Mouse (Mus musculus) c-Kit-positive CD71-positive TER-119-negative erythroid progenitor cells, embryonic 14.5 days (primary cell): Measurements from ENCODE around the gene Spin2e.
"Not testable (repeated sequence)": the region's sequence is repeated elsewhere in the genome, so short reads cannot be mapped to it uniquely, and the experiment has no call there.

Experiments
- DNase-seq: peaks from one replicate; pipeline ENCODE4 v3.0.0-alpha.2; 2013; ENCODE audit warnings: low read depth

The Spin2e gene

DNA sequence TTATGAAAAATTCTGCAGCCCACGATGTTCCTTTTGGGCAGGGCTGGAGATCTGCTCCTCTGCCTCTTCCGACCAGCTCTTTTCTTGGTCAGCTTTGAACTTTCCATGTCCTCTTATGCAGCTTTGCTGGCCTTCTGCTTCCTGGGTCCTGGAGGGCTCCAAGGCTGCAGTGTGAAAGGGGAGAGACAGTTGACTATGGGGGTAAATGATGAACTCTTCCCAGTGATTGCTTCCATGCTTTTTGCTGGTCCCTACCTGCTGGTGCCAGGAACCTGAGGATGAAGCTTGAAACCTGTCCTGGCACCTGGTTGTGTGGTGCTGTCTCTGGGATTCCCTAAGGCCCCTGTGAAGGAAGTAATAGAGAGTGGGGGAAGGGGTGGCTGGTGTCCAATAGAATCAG lies at the start of gene Spin2e:
Spin2e (minus strand) TSS at position 101 of the 400 bp plus-strand sequence.
- DNase-seq = not testable (repeated sequence)

DNA sequence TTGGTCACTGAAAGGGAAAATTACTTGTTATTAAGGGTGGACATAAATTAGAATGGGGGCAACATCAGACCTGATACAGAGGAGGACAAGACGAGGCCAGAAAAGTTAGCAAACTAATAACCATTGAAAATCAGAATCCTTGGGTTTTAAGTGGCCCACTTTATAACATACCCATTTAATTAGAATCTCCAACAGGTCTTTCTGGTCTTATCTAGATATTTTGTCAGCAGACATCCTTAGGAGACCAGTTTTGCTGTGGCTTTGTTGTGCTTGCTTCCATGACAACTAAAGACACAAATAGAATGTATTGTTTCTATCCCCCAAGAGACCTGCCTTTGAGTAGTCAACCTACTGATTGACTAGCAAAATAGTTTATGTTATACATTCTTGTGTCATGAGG lies 44.5 kb downstream of the Spin2e start, which contains the start of gene Gm21883:
Gm21883 (minus strand) TSS at position 101 of the 400 bp plus-strand sequence.
- DNase-seq = not testable (repeated sequence)
